Mouse (Mus musculus) heart, postnatal 0 days (tissue): ENCODE data around the gene Urb1. TPM values are rescaled to one million over a fixed set of nuclear protein-coding genes. Genes with fewer than 3 reads are reported as not detected.

Source experiments
- ATAC-seq: fragments of 200-750 bp; cut with Nextera tagmentation; 2 replicates; pipeline ENCODE4 v1.8.0; 2017; ENCODE audit warnings: low read depth, moderate number of reproducible peaks, moderate library complexity; ENCODE audit not compliant: insufficient read depth
- DNase-seq: peaks from one replicate; pipeline ENCODE4 v3.0.0-alpha.2; 2016; ENCODE audit warnings: low spot score
- H3K27ac ChIP-seq: fragments of 300-500 bp; sonication (generic); 2 replicates; pipeline ENCODE4 v1.5.1; 2014; ENCODE audit warnings: low read depth, mild to moderate bottlenecking
- H3K27me3 ChIP-seq: fragments of 300-500 bp; sonication (generic); 2 replicates; pipeline ENCODE4 v1.6.1; 2014; ENCODE audit warnings: low read length, mixed read lengths; ENCODE audit not compliant: control insufficient read depth, insufficient read depth
- H3K36me3 ChIP-seq: fragments of 300-500 bp; sonication (generic); replicated peaks from 2 replicates; pipeline ENCODE4 v1.6.1; 2014; ENCODE audit warnings: low read length, mixed read lengths; ENCODE audit not compliant: control insufficient read depth, insufficient read depth
- H3K4me1 ChIP-seq: fragments of 300-500 bp; sonication (generic); 2 replicates; pipeline ENCODE4 v1.6.1; 2014; ENCODE audit warnings: antibody characterized with exemption; ENCODE audit not compliant: control insufficient read depth, insufficient read depth
- H3K4me2 ChIP-seq: fragments of 300-500 bp; sonication (generic); 2 replicates; pipeline ENCODE4 v1.6.1; 2014; ENCODE audit warnings: low read depth, mild to moderate bottlenecking, low read length, moderate library complexity
- H3K4me3 ChIP-seq: fragments of 300-500 bp; sonication (generic); 2 replicates; pipeline ENCODE4 v1.5.1; 2014; ENCODE audit warnings: low read depth, low read length
- H3K9ac ChIP-seq: fragments of 300-500 bp; sonication (generic); replicated peaks from 2 replicates; pipeline ENCODE4 v1.6.1; 2014; ENCODE audit warnings: low read depth, low read length, mixed read lengths
- H3K9me3 ChIP-seq: fragments of 300-500 bp; sonication (generic); replicated peaks from 2 replicates; pipeline ENCODE4 v1.6.1; 2016; ENCODE audit warnings: low read length; ENCODE audit not compliant: control insufficient read depth
- CTCF ChIP-seq: IDR thresholded peaks from 2 replicates; pipeline ENCODE4 v1.5.1; 2016; ENCODE audit warnings: antibody characterized with exemption, control low read depth, low read depth
- EP300 ChIP-seq: IDR thresholded peaks from 2 replicates; pipeline ENCODE4 v1.6.1; 2016; ENCODE audit warnings: antibody characterized with exemption, low read depth
- WGBS: fragments of 180-500 bp; shearing (Covaris S2); extraction: QIAGEN DNeasy Blood & Tissue Kit; methylation state at CpG from one replicate; pipeline ENCODE4 v1.1.7; 2014; 5-methylcytosine and 5-hydroxymethylcytosine counted together
- polyA plus RNA-seq: library from polyadenylated mRNA; unstranded; fragments of >200 nt; fragmentation: Nextera tagmentation; extraction: Ambion mirVana; gene quantifications from 2 replicates; pipeline ENCODE4 v1.2.1, GENCODE M21; 2015
- total RNA-seq: library from RNA; depleted of rRNA; stranded (reverse); fragments of >200 nt; gene quantifications from 2 replicates; pipeline ENCODE4 v1.2.3, GENCODE M21; 2014; ENCODE audit warnings: low replicate concordance

Urb1 gene
- total and polyA plus RNA-seq, 2 experiments from 2014 or later, result 3.0 to 8.7 TPM

DNA sequence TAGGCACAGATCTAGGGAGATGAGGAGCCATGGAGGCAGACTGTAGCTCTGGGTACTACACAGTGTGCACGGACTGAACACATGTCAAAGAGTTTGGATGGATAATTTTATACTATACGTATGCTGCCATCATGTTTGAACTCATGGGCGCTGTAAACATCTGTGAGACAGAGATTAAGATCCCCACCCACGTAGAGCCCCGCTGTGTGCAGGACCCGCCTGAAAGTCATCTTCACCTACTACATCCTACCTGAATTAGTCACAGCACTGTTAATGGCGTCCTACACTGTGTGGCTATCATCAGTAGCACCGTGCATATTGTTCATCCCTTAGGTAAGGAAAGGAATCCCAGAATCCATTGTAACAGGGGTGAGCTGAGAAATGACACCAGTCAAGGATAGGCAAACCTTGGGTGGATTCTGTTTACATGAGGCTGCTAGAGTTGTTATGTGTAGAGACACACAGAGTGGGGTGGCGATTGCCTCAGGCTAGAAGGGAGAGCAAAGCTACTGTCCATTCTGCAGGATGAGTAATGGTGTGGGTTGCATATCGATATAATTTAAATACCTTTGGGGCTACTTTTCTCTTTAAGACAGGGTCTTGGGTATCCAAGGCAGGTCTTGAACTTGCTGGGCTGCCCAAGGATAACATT, 12.2 kb upstream of the Urb1 start:
- DNase-seq, result no peak
- Histone ChIP-seq H3K9me3 (no peaks in the 10 kb centered on the region), H3K27me3 (no peaks in the 10 kb centered on the region), H3K9ac (no peak overlapping the region), H3K4me2 (no peak overlapping the region), H3K27ac (no peak overlapping the region), H3K4me1 (no peaks in the 10 kb centered on the region), H3K36me3 (no peaks in the 10 kb centered on the region), H3K4me3 (no peak overlapping the region)
- no peak for ATAC-seq
- WGBS, result 85% methylated on average over 10 of the region's 10 CpGs
- no peak for TF ChIP-seq CTCF
- no peak for TF ChIP-seq EP300

DNA sequence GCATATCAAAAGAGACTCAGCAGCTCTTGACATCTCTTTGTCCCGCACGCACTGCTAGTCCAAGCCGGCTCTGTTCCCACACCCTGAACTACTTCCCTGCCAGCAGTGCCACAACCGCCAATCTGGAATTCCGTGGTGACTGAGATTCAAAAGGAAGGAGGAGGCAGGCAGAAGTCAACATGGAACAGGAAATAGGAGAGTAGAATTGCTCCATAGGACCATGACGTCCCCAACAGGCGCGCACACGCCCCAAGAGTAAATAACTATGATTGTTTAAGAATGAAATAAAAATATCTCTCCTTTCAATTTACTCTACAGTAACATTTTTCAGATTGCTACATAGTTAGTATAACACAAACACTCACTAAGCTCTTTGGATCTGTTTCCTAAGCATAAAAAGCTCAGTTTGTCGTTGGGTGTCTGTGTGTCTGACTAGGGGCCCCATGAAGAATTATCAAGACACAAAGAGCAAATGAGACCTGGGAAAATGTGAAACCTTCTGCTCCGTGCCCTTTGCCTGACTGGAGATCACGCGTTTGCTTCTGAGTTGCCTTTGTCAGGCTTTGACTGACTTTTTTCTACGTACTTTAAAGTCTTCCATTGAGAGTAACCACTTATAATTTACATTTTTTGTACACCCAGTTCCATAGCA, 11.0 kb upstream of the Urb1 start:
- 76% methylated on average over 14 of the region's 14 CpGs for WGBS
- ATAC-seq, result no peak
- Histone ChIP-seq H3K4me1 (no peaks in the 10 kb centered on the region), H3K4me3 (no peak overlapping the region), H3K4me2 (no peak overlapping the region), H3K27me3 (no peaks in the 10 kb centered on the region), H3K9ac (no peak overlapping the region), H3K27ac (no peak overlapping the region), H3K36me3 (no peaks in the 10 kb centered on the region), H3K9me3 (no peaks in the 10 kb centered on the region)
- DNase-seq, result peak; percentile 12
- TF ChIP-seq CTCF (no peak), EP300 (no peak)

GRCm38 (mm10) chr16:90820326-90820725, 10.1 kb upstream of the Urb1 start:
- no peak for TF ChIP-seq EP300
- no peak for TF ChIP-seq CTCF
- no peaks in the 10 kb centered on the region for H3K9me3 ChIP-seq
- no peaks in the 10 kb centered on the region for H3K4me1 ChIP-seq
- H3K9ac ChIP-seq, result no peak overlapping the region
- no peak for ATAC-seq
- no peaks in the 10 kb centered on the region for H3K27me3 ChIP-seq
- no peak overlapping the region for H3K4me3 ChIP-seq
- no peak for DNase-seq
- no peak overlapping the region for H3K4me2 ChIP-seq
- WGBS, result 73% methylated on average over 6 of the region's 6 CpGs
- no peaks in the 10 kb centered on the region for H3K36me3 ChIP-seq
- no peak overlapping the region for H3K27ac ChIP-seq

GRCm38 (mm10) chr16:90812086-90812485, 1.9 kb upstream of the Urb1 start:
- no peak overlapping the region for H3K27ac ChIP-seq
- H3K36me3 ChIP-seq, result no peaks in the 10 kb centered on the region
- no peak overlapping the region for H3K4me3 ChIP-seq
- peaks cover 13% of the 10 kb centered on the region; the same call in 1 of the 2 replicates for H3K4me1 ChIP-seq
- no peak for DNase-seq
- no peaks in the 10 kb centered on the region for H3K27me3 ChIP-seq
- WGBS, result 73% methylated on average over 5 of the region's 5 CpGs
- no peaks in the 10 kb centered on the region for H3K9me3 ChIP-seq
- H3K4me2 ChIP-seq, result no peak overlapping the region
- no peak for TF ChIP-seq EP300
- no peak for TF ChIP-seq CTCF
- no peak for ATAC-seq
- H3K9ac ChIP-seq, result no peak overlapping the region

DNA sequence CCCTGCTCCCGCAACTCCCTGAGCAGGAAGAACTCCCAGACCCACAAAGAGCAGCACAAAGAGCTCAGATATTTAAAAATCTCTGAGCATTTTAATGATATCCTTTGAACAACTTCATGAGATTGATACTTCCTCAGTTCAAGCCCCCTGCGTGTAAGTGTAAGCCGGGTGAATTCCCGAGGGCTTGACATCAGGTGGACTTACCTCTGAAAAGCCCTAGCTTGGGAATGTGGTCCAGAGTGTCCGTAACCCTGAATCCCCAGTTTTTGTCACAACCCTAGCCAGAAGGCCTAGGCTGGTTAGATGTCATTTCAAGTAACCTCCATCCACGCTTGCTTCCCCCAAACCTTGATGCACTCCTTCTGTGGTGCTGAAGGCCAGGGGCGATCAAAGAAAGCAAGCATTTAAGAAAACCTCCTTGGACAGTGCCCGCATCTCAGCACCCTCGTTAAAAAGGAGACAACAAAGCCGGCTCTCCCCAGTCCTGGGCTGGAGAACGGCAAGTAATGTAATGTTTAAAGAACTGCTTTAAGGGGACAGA, 573 bp upstream of the Urb1 start:
- H3K4me1 ChIP-seq, result peaks cover 13% of the 10 kb centered on the region; the same call in 1 of the 2 replicates
- no peaks in the 10 kb centered on the region for H3K36me3 ChIP-seq
- peak overlapping the region; percentile 91 for H3K27ac ChIP-seq
- no peak overlapping the region for H3K9ac ChIP-seq
- WGBS, result 39% methylated on average over 11 of the region's 11 CpGs
- H3K4me3 ChIP-seq, result peak overlapping the region; percentile 79
- TF ChIP-seq EP300 (no peak), CTCF (no peak)
- ATAC-seq (no peak), DNase-seq (no peak)
- H3K9me3 ChIP-seq, result no peaks in the 10 kb centered on the region
- no peaks in the 10 kb centered on the region for H3K27me3 ChIP-seq
- peak overlapping the region; percentile 89 for H3K4me2 ChIP-seq
